Mouse (Mus musculus): ENCODE measurements around the gene Slc37a1. TPM values are rescaled to one million over a fixed set of nuclear protein-coding genes. Genes with fewer than 3 reads are reported as not detected.

Gene Slc37a1
- polyA plus RNA-seq, 1 experiment, result 54.3 TPM

- Histone ChIP-seq H3K4me3 (replicated peaks; ENCODE audit: extremely low read depth, low read depth, low read length) (no peak overlapping the region), H3K4me1 (ENCODE audit: control insufficient read depth, insufficient read depth, low read length) (no peaks in the 10 kb centered on the region)
- no peak for DNase-seq
- WGBS, result 86% methylated on average over 9 of the region's 9 CpGs
- TF ChIP-seq CTCF (IDR thresholded peaks at IDR 0.05; ENCODE audit: insufficient read depth, low read length), result no peak
- no peak for TF ChIP-seq POLR2A (IDR thresholded peaks at IDR 0.05; ENCODE audit: borderline replicate concordance, extremely low read depth, low read depth, low read length)
Observed at GRCm38 (mm10) chr17:31258310-31258865, 28.2 kb upstream of the Slc37a1 start.

GRCm38 (mm10) chr17:31259145-31259544 is 27.4 kb upstream of the Slc37a1 start:
- WGBS, result 85% methylated on average over 4 of the region's 4 CpGs
- no peak for DNase-seq
- TF ChIP-seq POLR2A (IDR thresholded peaks at IDR 0.05; ENCODE audit: borderline replicate concordance, extremely low read depth, low read depth, low read length), result no peak
- H3K4me3 ChIP-seq (replicated peaks; ENCODE audit: extremely low read depth, low read depth, low read length), result no peak overlapping the region
- H3K4me1 ChIP-seq (ENCODE audit: control insufficient read depth, insufficient read depth, low read length), result no peaks in the 10 kb centered on the region

GRCm38 (mm10) chr17:31259825-31260224 is 26.8 kb upstream of the Slc37a1 start:
- Histone ChIP-seq H3K4me1 (ENCODE audit: control insufficient read depth, insufficient read depth, low read length) (no peaks in the 10 kb centered on the region), H3K4me3 (replicated peaks; ENCODE audit: extremely low read depth, low read depth, low read length) (no peak overlapping the region)
- no peak for DNase-seq
- no peak for TF ChIP-seq POLR2A (IDR thresholded peaks at IDR 0.05; ENCODE audit: borderline replicate concordance, extremely low read depth, low read depth, low read length)
- peak; percentile 5; the same call in 1 of the 2 replicates for TF ChIP-seq CTCF (IDR thresholded peaks at IDR 0.05; ENCODE audit: insufficient read depth, low read length)
- WGBS, result 71% methylated on average over 4 of the region's 4 CpGs

GRCm38 (mm10) chr17:31260430-31260829 is 26.2 kb upstream of the Slc37a1 start:
- 70% methylated on average over 7 of the region's 7 CpGs for WGBS
- H3K4me3 ChIP-seq (replicated peaks; ENCODE audit: extremely low read depth, low read depth, low read length), result no peak overlapping the region
- DNase-seq, result no peak
- TF ChIP-seq CTCF (IDR thresholded peaks at IDR 0.05; ENCODE audit: insufficient read depth, low read length), result no peak
- TF ChIP-seq POLR2A (IDR thresholded peaks at IDR 0.05; ENCODE audit: borderline replicate concordance, extremely low read depth, low read depth, low read length), result no peak
- no peaks in the 10 kb centered on the region for H3K4me1 ChIP-seq (ENCODE audit: control insufficient read depth, insufficient read depth, low read length)

GRCm38 (mm10) chr17:31261352-31261751 is 25.2 kb upstream of the Slc37a1 start:
- TF ChIP-seq CTCF (IDR thresholded peaks at IDR 0.05; ENCODE audit: insufficient read depth, low read length) (no peak), POLR2A (IDR thresholded peaks at IDR 0.05; ENCODE audit: borderline replicate concordance, extremely low read depth, low read depth, low read length) (no peak)
- Histone ChIP-seq H3K4me1 (ENCODE audit: control insufficient read depth, insufficient read depth, low read length) (no peaks in the 10 kb centered on the region), H3K4me3 (replicated peaks; ENCODE audit: extremely low read depth, low read depth, low read length) (no peak overlapping the region)
- 79% methylated on average over 6 of the region's 6 CpGs for WGBS
- no peak for DNase-seq

GRCm38 (mm10) chr17:31262715-31263114 is 23.9 kb upstream of the Slc37a1 start:
- no peak overlapping the region for H3K4me3 ChIP-seq (replicated peaks; ENCODE audit: extremely low read depth, low read depth, low read length)
- 48% methylated on average over 5 of the region's 5 CpGs for WGBS
- TF ChIP-seq CTCF (IDR thresholded peaks at IDR 0.05; ENCODE audit: insufficient read depth, low read length) (no peak), POLR2A (IDR thresholded peaks at IDR 0.05; ENCODE audit: borderline replicate concordance, extremely low read depth, low read depth, low read length) (no peak)
- H3K4me1 ChIP-seq (ENCODE audit: control insufficient read depth, insufficient read depth, low read length), result no peaks in the 10 kb centered on the region
- no peak for DNase-seq

- H3K4me1 ChIP-seq (ENCODE audit: control insufficient read depth, insufficient read depth, low read length), result no peaks in the 10 kb centered on the region
- DNase-seq, result no peak
- TF ChIP-seq POLR2A (IDR thresholded peaks at IDR 0.05; ENCODE audit: borderline replicate concordance, extremely low read depth, low read depth, low read length) (no peak), CTCF (IDR thresholded peaks at IDR 0.05; ENCODE audit: insufficient read depth, low read length) (no peak)
- no peak overlapping the region for H3K4me3 ChIP-seq (replicated peaks; ENCODE audit: extremely low read depth, low read depth, low read length)
- 95% methylated on average over 5 of the region's 5 CpGs for WGBS
Observed at GRCm38 (mm10) chr17:31263770-31264169, 22.8 kb upstream of the Slc37a1 start.

- Histone ChIP-seq H3K4me1 (ENCODE audit: control insufficient read depth, insufficient read depth, low read length) (no peaks in the 10 kb centered on the region), H3K4me3 (replicated peaks; ENCODE audit: extremely low read depth, low read depth, low read length) (no peak overlapping the region)
- WGBS, result 61% methylated on average over 6 of the region's 6 CpGs
- DNase-seq, result no peak
- TF ChIP-seq POLR2A (IDR thresholded peaks at IDR 0.05; ENCODE audit: borderline replicate concordance, extremely low read depth, low read depth, low read length) (no peak), CTCF (IDR thresholded peaks at IDR 0.05; ENCODE audit: insufficient read depth, low read length) (no peak)
Observed at GRCm38 (mm10) chr17:31264372-31264771, 22.2 kb upstream of the Slc37a1 start.

- DNase-seq, result no peak
- 19% methylated on average over 3 of the region's 3 CpGs for WGBS
- H3K4me1 ChIP-seq (ENCODE audit: control insufficient read depth, insufficient read depth, low read length), result no peaks in the 10 kb centered on the region
- no peak overlapping the region for H3K4me3 ChIP-seq (replicated peaks; ENCODE audit: extremely low read depth, low read depth, low read length)
- TF ChIP-seq POLR2A (IDR thresholded peaks at IDR 0.05; ENCODE audit: borderline replicate concordance, extremely low read depth, low read depth, low read length) (no peak), CTCF (IDR thresholded peaks at IDR 0.05; ENCODE audit: insufficient read depth, low read length) (no peak)
Observed at GRCm38 (mm10) chr17:31265171-31265572, 21.4 kb upstream of the Slc37a1 start.

GRCm38 (mm10) chr17:31265831-31266230 is 20.8 kb upstream of the Slc37a1 start:
- no peak for TF ChIP-seq POLR2A (IDR thresholded peaks at IDR 0.05; ENCODE audit: borderline replicate concordance, extremely low read depth, low read depth, low read length)
- no peak for TF ChIP-seq CTCF (IDR thresholded peaks at IDR 0.05; ENCODE audit: insufficient read depth, low read length)
- WGBS, result 93% methylated on average over 9 of the region's 9 CpGs

More at GRCm38 (mm10) chr17:31265831-31266230, 20.8 kb upstream of the Slc37a1 start:
- DNase-seq, result no peak
- Histone ChIP-seq H3K4me3 (replicated peaks; ENCODE audit: extremely low read depth, low read depth, low read length) (no peak overlapping the region), H3K4me1 (ENCODE audit: control insufficient read depth, insufficient read depth, low read length) (no peaks in the 10 kb centered on the region)

Data from lung, adult 2 months (tissue).